Mouse (Mus musculus): ENCODE measurements around the gene Cd38. TPM values are rescaled to one million over a fixed set of nuclear protein-coding genes. Genes with fewer than 3 reads are reported as not detected.

The Cd38 gene
- total RNA-seq (2021): 10.8 and 16.5 TPM in 2 replicates
- long read RNA-seq, transcript Cd38-201 (8 exons, 3,270 nt): major isoform, 18 of 21 reads
- long read RNA-seq, partial matches to known transcripts: 1 of 21 reads
- long read RNA-seq, other reads (novel, unspliced or antisense): 2 of 21 reads

GRCm38 (mm10) chr5:43868253-43868652, at the start of gene Cd38:
Gene Cd38, plus strand, starts transcription at chr5:43868553.
- DNase-seq: no peak

GRCm38 (mm10) chr5:43818695-43819094, 49.7 kb upstream of the Cd38 start, which contains the start of gene Bst1:
Gene Bst1, plus strand, starts transcription at chr5:43818885.
- no peak for DNase-seq

- DNase-seq: no peak
Measured at GRCm38 (mm10) chr5:43820785-43821184, 47.6 kb upstream of the Cd38 start.

GRCm38 (mm10) chr5:43821538-43821937, 46.8 kb upstream of the Cd38 start, which contains the start of gene Fbxl5:
Gene Fbxl5, minus strand, starts transcription at chr5:43821638.
- DNase-seq: no peak

GRCm38 (mm10) chr5:43822199-43822598, 46.2 kb upstream of the Cd38 start:
- no peak for DNase-seq

GRCm38 (mm10) chr5:43822824-43823223, 45.5 kb upstream of the Cd38 start:
- DNase-seq: no peak

- DNase-seq: no peak
Measured at GRCm38 (mm10) chr5:43824580-43824979, 43.8 kb upstream of the Cd38 start.

GRCm38 (mm10) chr5:43826883-43827282, 41.5 kb upstream of the Cd38 start:
- no peak for DNase-seq

GRCm38 (mm10) chr5:43827366-43827765, 41.0 kb upstream of the Cd38 start:
- DNase-seq: no peak

- DNase-seq: no peak
Measured at GRCm38 (mm10) chr5:43836590-43836989, 31.8 kb upstream of the Cd38 start.

GRCm38 (mm10) chr5:43837372-43837771, 31.0 kb upstream of the Cd38 start:
- DNase-seq: peak; percentile 39

GRCm38 (mm10) chr5:43841144-43842010, 27.0 kb upstream of the Cd38 start:
- DNase-seq: no peak

- DNase-seq: no peak
Measured at GRCm38 (mm10) chr5:43842011-43842285, 26.4 kb upstream of the Cd38 start.

GRCm38 (mm10) chr5:43842576-43843155, 25.7 kb upstream of the Cd38 start:
- no peak for DNase-seq

- no peak for DNase-seq
Measured at GRCm38 (mm10) chr5:43845083-43845482, 23.3 kb upstream of the Cd38 start.

GRCm38 (mm10) chr5:43845646-43846045, 22.7 kb upstream of the Cd38 start:
- DNase-seq: no peak

- no peak for DNase-seq
Measured at GRCm38 (mm10) chr5:43846227-43846626, 22.1 kb upstream of the Cd38 start.

GRCm38 (mm10) chr5:43847555-43847954, 20.8 kb upstream of the Cd38 start:
- DNase-seq: no peak

- no peak for DNase-seq
Measured at GRCm38 (mm10) chr5:43848275-43848674, 20.1 kb upstream of the Cd38 start.

- no peak for DNase-seq
Measured at GRCm38 (mm10) chr5:43853096-43853867, 15.1 kb upstream of the Cd38 start.

GRCm38 (mm10) chr5:43853868-43854488, 14.4 kb upstream of the Cd38 start:
- no peak for DNase-seq

GRCm38 (mm10) chr5:43855769-43856168, 12.6 kb upstream of the Cd38 start:
- DNase-seq: no peak

All from adrenal gland, postnatal 25 days (tissue).